Mouse (Mus musculus): ENCODE measurements around the gene Macrod2. TPM values are rescaled to one million over a fixed set of nuclear protein-coding genes. Genes with fewer than 3 reads are reported as not detected.

The Macrod2 gene
- polyA plus RNA-seq, 1 experiment from 2014 or later, result 22.7 TPM

DNA sequence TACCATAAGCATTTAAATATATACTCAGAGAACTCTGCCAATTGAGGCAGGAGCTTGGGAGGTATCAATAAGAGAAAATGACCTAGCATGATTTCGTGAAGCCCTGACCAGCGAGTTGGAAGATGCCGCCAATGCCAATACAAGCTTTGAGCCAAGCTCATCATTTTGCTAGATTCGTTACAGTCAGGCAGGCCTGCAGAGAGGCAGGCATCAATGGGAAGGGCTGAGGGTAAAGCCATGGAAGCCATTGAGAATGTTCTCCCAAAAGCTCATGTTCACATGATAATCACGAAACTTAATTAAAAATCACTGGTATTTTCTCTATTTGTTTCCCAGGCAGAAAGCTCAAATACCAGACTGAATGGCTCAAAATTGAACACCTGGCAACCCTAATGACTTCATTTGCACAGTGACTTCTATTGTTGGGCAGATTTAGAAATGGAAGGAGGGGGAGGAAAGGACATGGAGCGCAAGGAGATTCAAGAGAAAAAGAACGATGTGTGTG is 928.9 kb downstream of the Macrod2 start:
- no peak for ATAC-seq
- no peak for TF ChIP-seq CTCF (IDR thresholded peaks at IDR 0.05)
- no peak for TF ChIP-seq EP300 (IDR thresholded peaks at IDR 0.05)
- Histone ChIP-seq H3K27me3 (replicated peaks; ENCODE audit: insufficient read depth, low read length) (no peaks in the 10 kb centered on the region), H3K9ac (replicated peaks; ENCODE audit: low read depth) (no peak overlapping the region), H3K9me3 (ENCODE audit: low read length) (no peaks in the 10 kb centered on the region), H3K4me3 (ENCODE audit: low read depth, low read length) (no peak overlapping the region), H3K36me3 (ENCODE audit: insufficient read depth, low read length) (no peaks in the 10 kb centered on the region), H3K4me2 (replicated peaks; ENCODE audit: low read depth, low read length) (no peak overlapping the region), H3K27ac (ENCODE audit: low read length) (no peak overlapping the region), H3K4me1 (ENCODE audit: insufficient read depth, low read depth, low read length) (no peaks in the 10 kb centered on the region)
- 92% methylated on average over 7 of the region's 7 CpGs for WGBS
- no peak for DNase-seq (ENCODE audit: low spot score)

DNA sequence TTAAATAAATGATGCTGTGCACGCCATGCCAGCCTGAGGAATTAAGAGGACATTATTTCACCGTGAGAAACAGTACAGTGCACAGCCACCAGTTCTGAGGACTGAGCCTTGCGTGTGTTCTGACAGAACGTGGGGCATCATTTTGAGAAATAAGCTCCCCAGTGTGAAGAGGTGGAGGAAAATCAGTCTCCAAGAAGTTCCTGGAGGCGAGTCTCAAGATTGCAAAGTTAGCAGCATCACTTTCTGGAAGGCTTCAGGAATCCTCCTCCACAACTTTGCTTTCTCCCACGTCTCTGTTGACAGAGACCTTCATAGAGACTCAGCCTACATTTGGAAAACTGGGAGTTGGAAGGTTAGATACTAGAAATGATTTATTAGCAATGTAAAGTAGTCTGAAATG is 932.2 kb downstream of the Macrod2 start:
- WGBS, result 44% methylated on average over 6 of the region's 6 CpGs
- no peaks in the 10 kb centered on the region for H3K36me3 ChIP-seq (ENCODE audit: insufficient read depth, low read length)
- no peaks in the 10 kb centered on the region for H3K9me3 ChIP-seq (ENCODE audit: low read length)
- no peak overlapping the region for H3K9ac ChIP-seq (replicated peaks; ENCODE audit: low read depth)
- no peak for DNase-seq (ENCODE audit: low spot score)
- H3K4me2 ChIP-seq (replicated peaks; ENCODE audit: low read depth, low read length), result no peak overlapping the region
- H3K4me3 ChIP-seq (ENCODE audit: low read depth, low read length), result no peak overlapping the region
- no peak overlapping the region for H3K27ac ChIP-seq (ENCODE audit: low read length)
- TF ChIP-seq EP300 (IDR thresholded peaks at IDR 0.05), result no peak
- TF ChIP-seq CTCF (IDR thresholded peaks at IDR 0.05), result no peak
- H3K4me1 ChIP-seq (ENCODE audit: insufficient read depth, low read depth, low read length), result no peaks in the 10 kb centered on the region
- no peaks in the 10 kb centered on the region for H3K27me3 ChIP-seq (replicated peaks; ENCODE audit: insufficient read depth, low read length)
- ATAC-seq, result no peak

DNA sequence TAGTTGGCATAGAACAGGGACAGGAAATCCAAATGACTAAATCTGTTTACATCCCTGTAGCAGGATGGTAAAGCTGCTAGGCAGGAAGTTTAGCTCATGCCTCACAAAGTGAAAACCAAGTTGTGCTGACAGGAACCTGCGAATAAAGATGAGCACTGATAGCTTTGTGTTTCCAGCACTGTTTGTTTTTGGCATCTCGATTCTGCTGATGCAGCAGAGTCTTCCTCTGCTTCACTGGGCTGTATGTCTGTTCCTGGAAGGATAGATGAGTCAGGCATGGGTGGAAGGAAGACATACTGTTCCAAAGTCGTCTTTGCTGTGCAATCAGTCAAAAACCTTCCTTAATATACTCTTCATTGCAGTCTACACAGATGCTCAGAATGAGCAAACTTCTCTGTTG is 942.6 kb downstream of the Macrod2 start:
- ATAC-seq (peak; percentile 90), DNase-seq (ENCODE audit: low spot score) (peak; percentile 56)
- Histone ChIP-seq H3K27ac (ENCODE audit: low read length) (no peak overlapping the region), H3K9me3 (ENCODE audit: low read length) (no peaks in the 10 kb centered on the region), H3K4me2 (replicated peaks; ENCODE audit: low read depth, low read length) (no peak overlapping the region), H3K4me3 (ENCODE audit: low read depth, low read length) (no peak overlapping the region), H3K4me1 (ENCODE audit: insufficient read depth, low read depth, low read length) (no peaks in the 10 kb centered on the region), H3K36me3 (ENCODE audit: insufficient read depth, low read length) (no peaks in the 10 kb centered on the region), H3K27me3 (replicated peaks; ENCODE audit: insufficient read depth, low read length) (no peaks in the 10 kb centered on the region), H3K9ac (replicated peaks; ENCODE audit: low read depth) (no peak overlapping the region)
- TF ChIP-seq EP300 (IDR thresholded peaks at IDR 0.05), result peak; percentile 96
- no peak for TF ChIP-seq CTCF (IDR thresholded peaks at IDR 0.05)
- WGBS, result 47% methylated on average over 3 of the region's 3 CpGs

DNA sequence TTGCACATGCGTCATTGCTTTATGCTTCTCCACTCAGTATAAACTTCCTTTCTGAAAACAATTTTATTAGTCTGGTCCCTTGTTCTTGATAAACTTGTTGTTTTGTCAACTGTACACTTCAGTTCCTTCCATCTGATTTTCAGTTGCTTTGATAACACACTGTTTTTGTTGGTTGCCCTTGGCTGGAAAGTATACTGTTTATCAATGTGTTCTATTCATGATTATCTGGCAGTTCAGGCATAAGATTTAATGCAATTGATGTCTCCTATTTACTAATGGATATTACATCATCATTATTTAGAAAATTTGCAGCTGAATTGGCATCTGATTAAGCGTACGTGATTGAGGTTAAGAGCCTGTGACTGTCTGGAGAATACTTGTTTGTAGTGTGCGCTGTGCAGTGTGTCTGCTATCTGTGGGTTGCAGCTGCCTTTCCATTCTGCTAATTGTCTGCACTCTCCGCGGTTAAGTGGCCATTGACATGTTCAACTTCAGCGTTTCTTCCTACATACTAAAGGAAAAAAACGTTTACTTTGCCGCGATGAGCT is 949.0 kb downstream of the Macrod2 start:
- H3K36me3 ChIP-seq (ENCODE audit: insufficient read depth, low read length), result no peaks in the 10 kb centered on the region
- H3K4me2 ChIP-seq (replicated peaks; ENCODE audit: low read depth, low read length), result no peak overlapping the region
- H3K27me3 ChIP-seq (replicated peaks; ENCODE audit: insufficient read depth, low read length), result no peaks in the 10 kb centered on the region
- H3K27ac ChIP-seq (ENCODE audit: low read length), result no peak overlapping the region
- H3K4me1 ChIP-seq (ENCODE audit: insufficient read depth, low read depth, low read length), result no peaks in the 10 kb centered on the region
- H3K9me3 ChIP-seq (ENCODE audit: low read length), result no peaks in the 10 kb centered on the region
- no peak for ATAC-seq
- no peak overlapping the region for H3K9ac ChIP-seq (replicated peaks; ENCODE audit: low read depth)
- TF ChIP-seq CTCF (IDR thresholded peaks at IDR 0.05), result no peak
- TF ChIP-seq EP300 (IDR thresholded peaks at IDR 0.05), result no peak
- DNase-seq (ENCODE audit: low spot score), result peak; percentile 7
- 39% methylated on average over 10 of the region's 10 CpGs for WGBS
- no peak overlapping the region for H3K4me3 ChIP-seq (ENCODE audit: low read depth, low read length)

DNA sequence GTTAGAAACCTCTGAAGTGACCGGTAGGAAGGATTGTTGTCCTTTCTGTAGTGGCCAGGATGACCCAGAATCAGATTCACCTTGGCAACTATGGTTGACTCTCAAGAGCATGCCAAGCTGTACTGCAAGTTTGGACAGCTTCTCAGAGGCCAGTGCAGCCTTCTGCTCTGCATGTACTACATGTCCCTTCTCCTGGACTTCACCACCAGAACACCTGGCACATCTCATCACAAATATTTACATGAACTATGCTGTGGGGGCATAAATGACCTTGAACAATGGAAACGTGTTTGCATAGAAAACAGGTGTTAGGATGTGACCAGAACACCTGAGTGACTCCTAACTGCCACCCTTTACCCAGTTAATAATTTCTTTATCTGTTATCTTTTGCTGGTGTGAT is 957.5 kb downstream of the Macrod2 start:
- no peak for ATAC-seq
- no peaks in the 10 kb centered on the region for H3K9me3 ChIP-seq (ENCODE audit: low read length)

GRCm38 (mm10) chr2:141388632-141389031 is 993.5 kb downstream of the Macrod2 start:
- Histone ChIP-seq H3K27me3 (replicated peaks; ENCODE audit: insufficient read depth, low read length) (no peaks in the 10 kb centered on the region), H3K9me3 (ENCODE audit: low read length) (no peaks in the 10 kb centered on the region), H3K4me3 (ENCODE audit: low read depth, low read length) (no peak overlapping the region), H3K27ac (ENCODE audit: low read length) (no peak overlapping the region), H3K36me3 (ENCODE audit: insufficient read depth, low read length) (no peaks in the 10 kb centered on the region), H3K4me2 (replicated peaks; ENCODE audit: low read depth, low read length) (no peak overlapping the region), H3K4me1 (ENCODE audit: insufficient read depth, low read depth, low read length) (no peaks in the 10 kb centered on the region), H3K9ac (replicated peaks; ENCODE audit: low read depth) (no peak overlapping the region)
- no peak for ATAC-seq
- DNase-seq (ENCODE audit: low spot score), result no peak
- WGBS, result 89% methylated on average over 2 of the region's 2 CpGs
- TF ChIP-seq EP300 (IDR thresholded peaks at IDR 0.05), result no peak
- no peak for TF ChIP-seq CTCF (IDR thresholded peaks at IDR 0.05)

More for the DNA sequence above, 957.5 kb downstream of the Macrod2 start:
- H3K4me1 ChIP-seq (ENCODE audit: insufficient read depth, low read depth, low read length), result no peaks in the 10 kb centered on the region
- no peak overlapping the region for H3K27ac ChIP-seq (ENCODE audit: low read length)
- no peak overlapping the region for H3K4me3 ChIP-seq (ENCODE audit: low read depth, low read length)
- no peak for TF ChIP-seq CTCF (IDR thresholded peaks at IDR 0.05)
- no peak for TF ChIP-seq EP300 (IDR thresholded peaks at IDR 0.05)
- no peak overlapping the region for H3K4me2 ChIP-seq (replicated peaks; ENCODE audit: low read depth, low read length)
- DNase-seq (ENCODE audit: low spot score), result no peak
- no peak overlapping the region for H3K9ac ChIP-seq (replicated peaks; ENCODE audit: low read depth)
- WGBS, result 47% methylated on average over 2 of the region's 2 CpGs
- H3K36me3 ChIP-seq (ENCODE audit: insufficient read depth, low read length), result no peaks in the 10 kb centered on the region
- no peaks in the 10 kb centered on the region for H3K27me3 ChIP-seq (replicated peaks; ENCODE audit: insufficient read depth, low read length)

GRCm38 (mm10) chr2:141391229-141391628 is 996.1 kb downstream of the Macrod2 start:
- Histone ChIP-seq H3K9ac (replicated peaks; ENCODE audit: low read depth) (no peak overlapping the region), H3K9me3 (ENCODE audit: low read length) (no peaks in the 10 kb centered on the region), H3K27me3 (replicated peaks; ENCODE audit: insufficient read depth, low read length) (no peaks in the 10 kb centered on the region), H3K4me1 (ENCODE audit: insufficient read depth, low read depth, low read length) (no peaks in the 10 kb centered on the region), H3K4me2 (replicated peaks; ENCODE audit: low read depth, low read length) (no peak overlapping the region), H3K4me3 (ENCODE audit: low read depth, low read length) (no peak overlapping the region), H3K36me3 (ENCODE audit: insufficient read depth, low read length) (no peaks in the 10 kb centered on the region), H3K27ac (ENCODE audit: low read length) (no peak overlapping the region)
- DNase-seq (ENCODE audit: low spot score) (no peak), ATAC-seq (no peak)
- TF ChIP-seq EP300 (IDR thresholded peaks at IDR 0.05) (no peak), CTCF (IDR thresholded peaks at IDR 0.05) (no peak)
- WGBS, result 65% methylated on average over 4 of the region's 4 CpGs

Data from lung, postnatal 0 days (tissue).